Mouse (Mus musculus): ENCODE results near the gene Pidd1.

GRCm38 (mm10) chr7:141433517-141434400 is 10.1 kb downstream of the Pidd1 start:
- TF ChIP-seq CTCF (IDR thresholded peaks at IDR 0.05; ENCODE audit: borderline replicate concordance, insufficient read depth, low read length) (no peak), POLR2A (IDR thresholded peaks at IDR 0.05; ENCODE audit: low read depth, low read length) (no peak)
